Mouse (Mus musculus) embryonic facial prominence, embryonic 10.5 days (tissue): ENCODE results near the gene Arhgef18. TPM values are rescaled to one million over a fixed set of nuclear protein-coding genes. Genes with fewer than 3 reads are reported as not detected.
A peak's percentile ranks its signal among the peaks of the same experiment; 100 is the strongest.

Experiments
- DNase-seq: peaks from one replicate; pipeline ENCODE4 v3.0.0-alpha.2; 2017; ENCODE audit warnings: low spot score
- H3K27ac ChIP-seq: fragments of 300-500 bp; sonication (generic); replicated peaks from 2 replicates; pipeline ENCODE4 v1.5.1; 2016; ENCODE audit warnings: mild to moderate bottlenecking
- H3K27me3 ChIP-seq: fragments of 300-500 bp; sonication (generic); replicated peaks from 2 replicates; pipeline ENCODE4 v1.6.1; 2016; ENCODE audit warnings: low read depth, mild to moderate bottlenecking; ENCODE audit not compliant: poor library complexity, severe bottlenecking
- H3K36me3 ChIP-seq: fragments of 300-500 bp; sonication (generic); replicated peaks from 2 replicates; pipeline ENCODE4 v1.6.1; 2016; ENCODE audit warnings: mild to moderate bottlenecking, moderate library complexity
- H3K4me1 ChIP-seq: fragments of 300-500 bp; sonication (generic); 2 replicates; pipeline ENCODE4 v1.6.1; 2016
- H3K4me3 ChIP-seq: fragments of 300-500 bp; sonication (generic); 2 replicates; pipeline ENCODE4 v1.5.1; 2016; ENCODE audit warnings: mild to moderate bottlenecking, moderate library complexity
- H3K9me3 ChIP-seq: fragments of 300-500 bp; sonication (generic); 2 replicates; pipeline ENCODE4 v1.6.1; 2016; ENCODE audit warnings: mild to moderate bottlenecking
- WGBS: fragments of 180-500 bp; shearing (Covaris S2); methylation state at CpG from one replicate; pipeline ENCODE4 v1.1.7; 2016; 5-methylcytosine and 5-hydroxymethylcytosine counted together
- polyA plus RNA-seq: library from polyadenylated mRNA; unstranded; fragments of >200 nt; fragmentation: Nextera tagmentation; extraction: Ambion mirVana; gene quantifications from 2 replicates; pipeline ENCODE4 v1.2.1, GENCODE M21; 2016

The Arhgef18 gene
- polyA plus RNA-seq, 1 experiment from 2014 or later = 9.6 TPM

DNA sequence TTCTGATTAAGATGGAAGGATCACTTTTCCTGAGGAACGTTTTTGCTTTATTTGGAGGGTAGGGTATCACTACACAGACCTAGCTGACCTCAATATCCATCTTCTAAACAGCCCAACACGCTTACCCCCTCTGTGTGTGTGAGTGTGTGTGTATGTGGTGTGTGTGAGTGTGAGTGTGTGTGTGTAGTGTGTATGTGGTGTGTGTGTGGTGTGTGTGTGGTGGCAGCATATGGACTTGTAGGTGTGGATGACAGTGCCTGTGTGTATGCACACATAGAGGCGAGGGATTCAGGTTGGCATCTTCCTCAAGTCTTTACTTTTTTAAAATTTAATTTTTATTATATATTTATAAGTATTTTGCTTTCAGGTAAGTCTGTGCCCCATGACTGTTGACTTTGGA, 105.8 kb downstream of the Arhgef18 start:
- Histone ChIP-seq H3K36me3 (peaks cover 47% of the 10 kb centered on the region), H3K27ac (no peak overlapping the region), H3K27me3 (no peaks in the 10 kb centered on the region), H3K4me1 (peaks cover 30% of the 10 kb centered on the region), H3K9me3 (peaks cover 24% of the 10 kb centered on the region), H3K4me3 (no peak overlapping the region)
- no peak for DNase-seq
- 88% methylated on average over 3 of the region's 3 CpGs for WGBS

DNA sequence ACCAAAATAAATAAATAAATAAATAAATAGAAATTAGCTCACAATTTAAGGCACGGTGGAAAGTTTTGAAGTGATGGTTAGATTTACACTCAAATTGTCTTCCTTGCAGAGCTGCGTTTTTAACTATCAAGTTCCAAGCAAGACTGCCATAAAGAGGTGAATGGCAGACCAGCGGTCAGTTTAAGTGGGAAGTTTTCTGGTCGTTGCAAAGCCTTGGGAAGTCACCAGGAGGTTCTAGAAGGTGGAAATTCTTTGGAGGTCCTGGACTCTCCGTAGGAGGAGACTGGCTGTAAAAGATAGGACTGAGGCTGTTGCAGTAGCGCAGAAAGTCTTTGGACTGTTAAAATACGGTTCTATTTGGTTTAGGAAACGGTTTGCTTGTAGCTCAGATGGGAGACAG, 106.9 kb downstream of the Arhgef18 start:
- peaks cover 21% of the 10 kb centered on the region for H3K4me1 ChIP-seq
- 8% methylated on average over 8 of the region's 8 CpGs for WGBS
- peaks cover 43% of the 10 kb centered on the region for H3K36me3 ChIP-seq
- H3K9me3 ChIP-seq = peaks cover 20% of the 10 kb centered on the region
- no peak for DNase-seq
- H3K4me3 ChIP-seq = peak overlapping the region; percentile 85
- H3K27ac ChIP-seq = peak overlapping the region; percentile 94
- no peaks in the 10 kb centered on the region for H3K27me3 ChIP-seq

DNA sequence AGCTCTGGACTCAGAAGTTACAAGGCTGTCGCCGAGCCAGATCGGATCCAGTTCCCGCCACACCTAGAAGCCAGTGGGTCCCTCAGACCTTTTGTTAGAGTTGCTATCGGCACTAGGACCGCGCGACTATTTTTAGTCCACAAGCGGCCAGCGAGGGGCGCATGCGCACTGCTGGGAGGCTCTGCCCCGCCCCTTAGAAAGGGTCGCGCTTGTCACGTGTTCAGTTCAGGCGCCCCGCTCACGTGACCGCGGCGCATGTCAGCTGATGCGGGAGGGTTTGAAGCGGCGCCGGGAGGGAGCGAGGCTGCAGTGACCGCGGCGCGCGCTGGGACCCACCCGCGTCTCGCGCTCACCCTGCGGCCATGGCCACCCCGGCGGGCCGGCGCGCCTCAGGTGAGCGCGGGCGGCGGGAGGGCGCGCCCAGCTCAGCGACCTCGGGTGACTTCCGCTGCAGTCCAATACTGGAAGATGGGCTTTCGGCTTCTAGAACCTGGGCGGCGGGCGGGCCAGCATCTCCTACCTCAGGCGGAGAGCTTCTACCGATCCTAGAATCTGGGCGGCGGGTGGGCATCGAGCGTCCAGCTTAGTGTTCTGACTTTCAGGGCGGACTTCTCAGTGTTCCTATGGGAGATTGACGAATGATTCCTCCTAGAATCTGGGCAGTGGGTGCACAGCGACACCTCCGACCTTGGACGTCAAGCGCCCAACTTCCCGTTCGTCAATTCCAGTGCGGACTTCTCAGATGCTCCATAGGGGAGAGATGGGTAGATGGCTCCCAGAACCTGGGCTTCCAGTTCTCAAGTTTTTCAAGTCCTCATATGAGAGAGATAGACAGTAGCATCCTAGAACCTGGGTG, 107.7 kb downstream of the Arhgef18 start, which contains the start of gene Mcoln1:
Gene Mcoln1, plus strand, starts transcription at position 223 of the 856 bp plus-strand sequence.
- whole genome bisulfite sequencing = under 1% methylated on average over 70 of the region's 70 CpGs
- no peaks in the 10 kb centered on the region for H3K27me3 ChIP-seq
- H3K27ac ChIP-seq = peak within 1 kb of the TSS; percentile 94
- H3K4me1 ChIP-seq = peaks cover 21% of the 10 kb centered on the region
- peak within 1 kb of the TSS; percentile 85 for H3K4me3 ChIP-seq
- H3K9me3 ChIP-seq = peaks cover 13% of the 10 kb centered on the region
- peak; percentile 98 for DNase-seq
- H3K36me3 ChIP-seq = peaks cover 37% of the 10 kb centered on the region

DNA sequence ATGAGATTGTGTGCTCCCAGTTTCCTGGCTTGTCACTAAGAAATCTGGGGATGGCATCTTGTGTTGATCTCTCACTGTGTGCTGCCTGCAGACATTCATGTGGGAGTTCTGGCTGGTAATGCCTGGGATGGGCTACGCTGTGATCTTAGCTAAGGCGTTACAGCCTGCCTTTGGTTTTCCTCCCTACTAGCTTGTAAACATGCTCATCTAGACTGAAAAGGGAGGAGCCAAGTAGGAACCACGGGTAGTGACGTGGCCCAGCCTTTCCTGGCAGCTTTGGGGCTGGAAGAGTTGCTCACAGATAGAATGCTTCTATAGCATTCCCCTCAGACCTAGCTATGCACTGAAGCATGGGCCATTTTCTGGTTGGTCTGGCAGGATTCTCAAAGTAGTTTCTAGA, 109.4 kb downstream of the Arhgef18 start:
- Histone ChIP-seq H3K27ac (no peak overlapping the region), H3K9me3 (no peaks in the 10 kb centered on the region), H3K4me1 (peaks cover 19% of the 10 kb centered on the region), H3K36me3 (peaks cover 37% of the 10 kb centered on the region), H3K27me3 (no peaks in the 10 kb centered on the region), H3K4me3 (0 out of 2 replicates have a peak overlapping the region, but pooled peaks have one; percentile 11)
- no peak for DNase-seq
- WGBS = 71% methylated on average over 4 of the region's 4 CpGs

Other genes starting within 250 kb of the Arhgef18 start
- 24.3 and 26.1 TPM in 2 replicates for gene Insr, start 113.4 kb upstream of the Arhgef18 start, polyA plus RNA-seq
- 0.14 TPM in 1 of 2 replicates, not detected in the other for gene A430078G23Rik, start 39.6 kb upstream of the Arhgef18 start, polyA plus RNA-seq
- 4.1 and 4.8 TPM in 2 replicates for gene Pex11g, start 74.7 kb downstream of the Arhgef18 start, polyA plus RNA-seq
- gene Tex45, start 77.9 kb downstream of the Arhgef18 start, polyA plus RNA-seq = 0.10 TPM in 1 of 2 replicates, not detected in the other
- gene Zfp358, start 100.1 kb downstream of the Arhgef18 start, polyA plus RNA-seq = 68.4 and 70.8 TPM in 2 replicates
- gene Mcoln1, start 107.5 kb downstream of the Arhgef18 start, polyA plus RNA-seq = 63.2 and 65.0 TPM in 2 replicates
- 20.7 and 24.8 TPM in 2 replicates for gene Pnpla6, start 122.4 kb downstream of the Arhgef18 start, polyA plus RNA-seq
- 6.8 and 7.1 TPM in 2 replicates for gene C330021F23Rik, start 175.0 kb downstream of the Arhgef18 start, polyA plus RNA-seq
- 9.5 and 10.9 TPM in 2 replicates for gene Camsap3, start 194.3 kb downstream of the Arhgef18 start, polyA plus RNA-seq
- gene Xab2, start 228.3 kb downstream of the Arhgef18 start, polyA plus RNA-seq = 75.5 and 77.6 TPM in 2 replicates
- gene Pet100, start 228.5 kb downstream of the Arhgef18 start, polyA plus RNA-seq = 85.2 and 88.9 TPM in 2 replicates
- gene Pcp2, start 232.5 kb downstream of the Arhgef18 start, polyA plus RNA-seq = 1.1 and 1.7 TPM in 2 replicates
- 41.9 and 42.0 TPM in 2 replicates for gene Stxbp2, start 237.9 kb downstream of the Arhgef18 start, polyA plus RNA-seq